Mouse (Mus musculus) brain, embryonic 14.5 days (tissue): ENCODE measurements around the gene Zfp984.

Experiments
- CTCF ChIP-seq: fragments of 200-500 bp; IDR thresholded peaks from 2 replicates; pipeline ENCODE4 v1.5.1; 2012; ENCODE audit warnings: inconsistent platforms, mild to moderate bottlenecking, moderate library complexity, borderline replicate concordance; ENCODE audit not compliant: insufficient read depth, insufficient read length; ENCODE audit errors: extremely low read depth
- POLR2A ChIP-seq: fragments of 200-500 bp; IDR thresholded peaks from 2 replicates; pipeline ENCODE4 v1.6.1; 2012; ENCODE audit warnings: mild to moderate bottlenecking, inconsistent platforms, borderline replicate concordance; ENCODE audit not compliant: poor library complexity, insufficient read depth, insufficient read length, severe bottlenecking; ENCODE audit errors: extremely low read depth

- TF ChIP-seq CTCF (no peak), POLR2A (no peak)
These were observed 39.0 kb upstream of the Zfp984 start for GRCm38 (mm10) chr4:147848584-147848991.
